Mouse (Mus musculus) midbrain, embryonic 14.5 days (tissue): ENCODE data around the gene Camk2d. TPM values are rescaled to one million over a fixed set of nuclear protein-coding genes. Genes with fewer than 3 reads are reported as not detected.

Source experiments
- ATAC-seq: fragments of 200-750 bp; cut with Nextera tagmentation; 2 replicates; pipeline ENCODE4 v1.8.0; 2017; ENCODE audit warnings: moderate number of reproducible peaks, moderate library complexity; ENCODE audit not compliant: low FRiP score, low TSS enrichment
- DNase-seq: peaks from one replicate; pipeline ENCODE4 v3.0.0-alpha.2; 2015
- H3K27ac ChIP-seq: fragments of 300-500 bp; sonication (generic); replicated peaks from 2 replicates; pipeline ENCODE4 v1.5.1; 2014; ENCODE audit warnings: mild to moderate bottlenecking, low read depth, low read length, moderate library complexity
- H3K27me3 ChIP-seq: fragments of 300-500 bp; sonication (generic); 2 replicates; pipeline ENCODE4 v1.6.1; 2014; ENCODE audit warnings: low read length, control low read depth, mixed read lengths; ENCODE audit not compliant: control insufficient read depth, insufficient read depth
- H3K36me3 ChIP-seq: fragments of 300-500 bp; sonication (generic); 2 replicates; pipeline ENCODE4 v1.6.1; 2014; ENCODE audit warnings: low read length, control low read depth; ENCODE audit not compliant: control insufficient read depth, insufficient read depth
- H3K4me1 ChIP-seq: fragments of 300-500 bp; sonication (generic); 2 replicates; pipeline ENCODE4 v1.6.1; 2014; ENCODE audit warnings: mild to moderate bottlenecking, antibody characterized with exemption, low read length, control low read depth; ENCODE audit not compliant: control insufficient read depth, insufficient read depth
- H3K4me2 ChIP-seq: fragments of 300-500 bp; sonication (generic); 2 replicates; pipeline ENCODE4 v1.6.1; 2014; ENCODE audit warnings: mild to moderate bottlenecking, low read length, moderate library complexity
- H3K4me3 ChIP-seq: fragments of 300-500 bp; sonication (generic); replicated peaks from 2 replicates; pipeline ENCODE4 v1.5.1; 2014; ENCODE audit warnings: low read depth, low read length
- H3K9ac ChIP-seq: fragments of 300-500 bp; sonication (generic); replicated peaks from 2 replicates; pipeline ENCODE4 v1.6.1; 2014; ENCODE audit warnings: mild to moderate bottlenecking, low read length, moderate library complexity
- H3K9me3 ChIP-seq: fragments of 300-500 bp; sonication (generic); 2 replicates; pipeline ENCODE4 v1.6.1; 2016; ENCODE audit warnings: low read length, control low read depth, mixed read lengths; ENCODE audit not compliant: control insufficient read depth
- WGBS: fragments of 180-500 bp; shearing (Covaris S2); extraction: QIAGEN DNeasy Blood & Tissue Kit; methylation state at CpG from one replicate; pipeline ENCODE4 v1.1.7; 2014; 5-methylcytosine and 5-hydroxymethylcytosine counted together
- polyA plus RNA-seq: library from polyadenylated mRNA; unstranded; fragments of >200 nt; fragmentation: Nextera tagmentation; extraction: Ambion mirVana; gene quantifications from 2 replicates; pipeline ENCODE4 v1.2.1, GENCODE M21; 2014

Gene Camk2d
- polyA plus RNA-seq, 1 experiment from 2014 or later, result 51.5 TPM

DNA sequence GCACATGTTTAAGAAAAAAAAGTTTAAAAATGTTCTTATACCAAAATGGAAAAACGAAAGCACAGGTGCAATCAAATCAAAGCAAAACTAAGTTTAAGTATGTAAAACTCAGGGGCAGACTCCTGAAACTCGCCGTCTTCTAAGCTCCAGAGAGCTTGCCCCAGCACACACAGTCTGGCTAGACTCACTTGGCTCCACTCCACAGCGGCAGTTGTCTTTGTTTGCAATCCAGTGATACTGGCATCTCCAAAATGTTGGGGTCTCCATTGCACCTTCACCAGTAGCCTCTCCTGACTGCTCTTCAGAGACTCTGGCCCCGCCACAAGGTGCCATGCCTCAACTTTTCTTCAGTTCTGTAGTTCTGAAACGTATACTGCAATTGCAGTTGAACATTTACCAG is 24.1 kb downstream of the Camk2d start:
- H3K27me3 ChIP-seq, result no peaks in the 10 kb centered on the region
- no peak for ATAC-seq
- H3K9me3 ChIP-seq, result 0 out of 2 replicates have a peak, but pooled peaks cover 4% of the 10 kb centered on the region
- no peak overlapping the region for H3K27ac ChIP-seq
- H3K4me1 ChIP-seq, result no peaks in the 10 kb centered on the region
- H3K9ac ChIP-seq, result no peak overlapping the region
- no peak overlapping the region for H3K4me2 ChIP-seq
- no peak overlapping the region for H3K4me3 ChIP-seq
- 88% methylated on average over 6 of the region's 6 CpGs for WGBS
- no peak for DNase-seq
- H3K36me3 ChIP-seq, result no peaks in the 10 kb centered on the region

DNA sequence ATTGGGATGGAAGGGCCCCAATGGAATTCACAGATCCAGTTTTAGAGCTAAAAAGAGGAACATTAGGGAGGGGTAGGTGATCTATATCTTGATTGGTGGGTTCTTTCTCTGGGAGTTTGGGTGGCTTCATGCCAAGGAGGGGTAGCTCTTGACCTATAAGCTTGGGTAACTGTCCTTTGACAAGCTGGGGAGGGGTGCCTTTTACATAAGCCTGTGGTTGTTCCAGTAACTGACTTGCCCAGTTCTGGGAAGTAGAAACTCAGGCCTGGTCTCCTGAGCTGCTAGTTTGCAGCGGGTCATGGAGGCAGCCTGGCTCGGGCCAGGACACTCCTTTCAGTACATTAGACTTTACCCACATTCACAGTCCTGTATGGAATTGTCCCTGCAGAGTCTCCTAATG is 26.4 kb downstream of the Camk2d start:
- DNase-seq (no peak), ATAC-seq (no peak)
- no peaks in the 10 kb centered on the region for H3K4me1 ChIP-seq
- H3K9ac ChIP-seq, result no peak overlapping the region
- H3K9me3 ChIP-seq, result no peaks in the 10 kb centered on the region
- WGBS, result 100% methylated on average over 2 of the region's 2 CpGs
- H3K27me3 ChIP-seq, result no peaks in the 10 kb centered on the region
- H3K36me3 ChIP-seq, result no peaks in the 10 kb centered on the region
- no peak overlapping the region for H3K4me3 ChIP-seq
- H3K27ac ChIP-seq, result no peak overlapping the region
- H3K4me2 ChIP-seq, result no peak overlapping the region

GRCm38 (mm10) chr3:126624994-126625763 is 29.1 kb downstream of the Camk2d start:
- no peak for DNase-seq
- no peak overlapping the region for H3K27ac ChIP-seq
- no peak overlapping the region for H3K4me2 ChIP-seq
- H3K9ac ChIP-seq, result no peak overlapping the region
- no peaks in the 10 kb centered on the region for H3K27me3 ChIP-seq
- H3K4me1 ChIP-seq, result no peaks in the 10 kb centered on the region
- no peak overlapping the region for H3K4me3 ChIP-seq
- H3K9me3 ChIP-seq, result no peaks in the 10 kb centered on the region
- no peaks in the 10 kb centered on the region for H3K36me3 ChIP-seq
- WGBS, result 64% methylated on average over 11 of the region's 11 CpGs
- no peak for ATAC-seq

DNA sequence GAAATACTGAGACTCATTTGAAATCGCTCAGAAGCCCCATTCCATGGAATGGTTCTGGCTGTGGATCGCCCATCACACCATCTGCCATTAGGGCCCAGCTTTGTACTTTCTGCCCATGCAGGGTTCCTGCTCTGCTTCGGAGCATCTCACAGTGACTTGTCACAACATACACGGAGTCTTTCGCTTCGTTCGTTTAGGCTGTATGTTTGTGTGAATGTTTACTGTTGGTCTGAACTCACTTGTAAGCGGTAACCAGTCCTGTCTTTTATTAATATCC is 29.6 kb downstream of the Camk2d start:
- Histone ChIP-seq H3K4me1 (no peaks in the 10 kb centered on the region), H3K4me3 (no peak overlapping the region), H3K27ac (no peak overlapping the region), H3K4me2 (no peak overlapping the region), H3K27me3 (no peaks in the 10 kb centered on the region), H3K9me3 (no peaks in the 10 kb centered on the region), H3K36me3 (no peaks in the 10 kb centered on the region), H3K9ac (no peak overlapping the region)
- ATAC-seq (no peak), DNase-seq (no peak)
- 76% methylated on average over 8 of the region's 8 CpGs for WGBS

DNA sequence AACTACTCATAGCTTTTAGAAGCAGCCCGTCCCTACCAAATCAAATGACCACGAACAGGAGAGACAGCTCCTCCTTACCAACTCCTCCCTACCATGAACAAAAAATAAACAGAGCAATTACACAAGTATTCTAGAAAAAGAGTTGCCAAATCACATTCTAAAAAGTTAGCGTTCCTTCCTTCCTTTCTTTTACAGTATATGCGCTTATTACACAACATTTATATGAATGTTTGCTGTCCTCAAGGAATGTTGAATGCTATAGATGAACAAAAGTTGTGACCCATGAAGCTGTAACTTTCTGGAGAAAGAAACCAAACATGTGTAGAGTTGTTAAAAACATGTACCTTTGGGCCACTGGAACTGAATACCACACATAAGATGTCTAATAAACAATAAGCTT is 31.9 kb downstream of the Camk2d start:
- Histone ChIP-seq H3K4me3 (no peak overlapping the region), H3K27me3 (no peaks in the 10 kb centered on the region), H3K36me3 (no peaks in the 10 kb centered on the region), H3K4me2 (no peak overlapping the region), H3K27ac (no peak overlapping the region), H3K9ac (no peak overlapping the region), H3K4me1 (no peaks in the 10 kb centered on the region), H3K9me3 (no peaks in the 10 kb centered on the region)
- 96% methylated on average over 4 of the region's 4 CpGs for WGBS
- DNase-seq (no peak), ATAC-seq (no peak)

DNA sequence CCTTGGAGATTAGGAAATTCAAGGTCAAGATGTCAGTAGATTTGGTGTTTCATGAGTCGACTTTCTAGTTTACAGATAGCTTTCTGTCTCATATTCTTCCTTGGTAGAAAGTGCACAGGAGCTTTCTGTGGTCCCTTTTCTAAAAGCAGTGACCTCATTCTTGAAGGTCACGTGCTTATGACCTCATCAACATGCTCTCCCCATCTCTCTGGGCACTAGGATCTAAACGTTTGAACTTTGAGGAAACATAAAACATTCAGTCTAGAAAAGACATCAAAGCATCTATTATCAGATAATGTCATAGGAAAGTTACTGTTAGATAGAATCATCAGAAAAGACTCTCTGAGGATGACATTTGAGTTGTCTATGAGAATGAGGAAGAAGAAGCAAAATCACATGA is 32.3 kb downstream of the Camk2d start:
- no peak for DNase-seq
- Histone ChIP-seq H3K27ac (no peak overlapping the region), H3K4me1 (no peaks in the 10 kb centered on the region), H3K9ac (no peak overlapping the region), H3K27me3 (no peaks in the 10 kb centered on the region), H3K36me3 (no peaks in the 10 kb centered on the region), H3K4me3 (no peak overlapping the region), H3K4me2 (no peak overlapping the region), H3K9me3 (no peaks in the 10 kb centered on the region)
- no peak for ATAC-seq
- 81% methylated on average over 3 of the region's 3 CpGs for WGBS

DNA sequence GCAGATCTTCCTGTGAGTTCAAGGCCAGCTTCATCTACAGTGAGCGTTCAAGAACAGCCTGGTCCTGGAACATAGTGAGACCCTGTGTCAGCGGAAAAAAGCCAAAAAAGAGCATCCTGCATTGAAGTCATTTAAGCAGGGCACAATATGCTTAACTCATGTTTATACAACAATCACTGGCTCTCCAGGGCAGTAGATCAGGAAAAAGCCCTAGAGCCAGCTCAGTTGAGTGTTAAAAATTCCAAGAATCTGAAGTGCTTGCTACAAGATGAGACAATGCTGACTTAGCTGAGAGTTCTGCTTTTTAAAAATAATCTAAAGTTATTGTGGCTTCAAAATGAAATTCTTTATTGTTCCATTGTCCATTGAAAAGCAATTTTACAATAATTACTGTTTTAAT is 32.9 kb downstream of the Camk2d start:
- no peak overlapping the region for H3K4me2 ChIP-seq
- ATAC-seq, result no peak
- H3K36me3 ChIP-seq, result no peaks in the 10 kb centered on the region
- no peak for DNase-seq
- 95% methylated on average over 2 of the region's 2 CpGs for WGBS
- no peaks in the 10 kb centered on the region for H3K27me3 ChIP-seq
- H3K9ac ChIP-seq, result no peak overlapping the region
- no peak overlapping the region for H3K4me3 ChIP-seq
- no peaks in the 10 kb centered on the region for H3K4me1 ChIP-seq
- H3K27ac ChIP-seq, result no peak overlapping the region
- no peaks in the 10 kb centered on the region for H3K9me3 ChIP-seq

- no peak overlapping the region for H3K4me2 ChIP-seq
- H3K9ac ChIP-seq, result no peak overlapping the region
- no peak overlapping the region for H3K4me3 ChIP-seq
- ATAC-seq (no peak), DNase-seq (no peak)
- H3K9me3 ChIP-seq, result no peaks in the 10 kb centered on the region
- no peak overlapping the region for H3K27ac ChIP-seq
- H3K4me1 ChIP-seq, result no peaks in the 10 kb centered on the region
- no peaks in the 10 kb centered on the region for H3K27me3 ChIP-seq
- H3K36me3 ChIP-seq, result no peaks in the 10 kb centered on the region
- WGBS, result 85% methylated on average over 19 of the region's 19 CpGs
Measured at GRCm38 (mm10) chr3:126630111-126630869, 34.2 kb downstream of the Camk2d start.

- no peak overlapping the region for H3K9ac ChIP-seq
- H3K4me1 ChIP-seq, result no peaks in the 10 kb centered on the region
- no peak overlapping the region for H3K4me3 ChIP-seq
- no peak overlapping the region for H3K4me2 ChIP-seq
- H3K36me3 ChIP-seq, result no peaks in the 10 kb centered on the region
- WGBS, result 81% methylated on average over 8 of the region's 8 CpGs
- no peaks in the 10 kb centered on the region for H3K27me3 ChIP-seq
- DNase-seq (no peak), ATAC-seq (no peak)
- no peaks in the 10 kb centered on the region for H3K9me3 ChIP-seq
- H3K27ac ChIP-seq, result no peak overlapping the region
Measured at GRCm38 (mm10) chr3:126631583-126631982, 35.5 kb downstream of the Camk2d start.
